Mouse (Mus musculus) monocyte, adult 5-6 weeks (primary cell): ENCODE results near the gene Gm28308. TPM values are rescaled to one million over a fixed set of nuclear protein-coding genes. Genes with fewer than 3 reads are reported as not detected.

ENCODE experiments used
- ATAC-seq: fragments of 153-309, 156-312 bp; replicated peaks from 2 replicates; pipeline ENCODE4 v1.8.0; 2017; ENCODE audit warnings: mild to moderate bottlenecking; ENCODE audit not compliant: low TSS enrichment, insufficient number of reproducible peaks, severe bottlenecking, poor library complexity, low FRiP score
- total RNA-seq: library from RNA; stranded (forward); fragments of 200-1000, 200-491, 200-594 nt; gene quantifications from 3 replicates; pipeline ENCODE4 v1.2.3, GENCODE M21; 2017

Gene Gm28308
- total RNA-seq = 5.6 TPM in 1 of 3 replicates, not detected in the others

GRCm38 (mm10) chr6:52213119-52213986, at the start of gene Gm28308, which contains the start of gene Hoxa3:
Gene Gm28308, minus strand, starts transcription at chr6:52213339.
Gene Hoxa3, minus strand, starts transcription at chr6:52213336.
- no peak for ATAC-seq

GRCm38 (mm10) chr6:52262463-52263320, 49.6 kb upstream of the Gm28308 start:
- no peak for ATAC-seq

GRCm38 (mm10) chr6:52261751-52262462, 48.8 kb upstream of the Gm28308 start:
- no peak for ATAC-seq

GRCm38 (mm10) chr6:52260654-52261575, 47.8 kb upstream of the Gm28308 start, which contains the start of gene Hoxa13:
Gene Hoxa13, minus strand, starts transcription at chr6:52260880.
- ATAC-seq = no peak

- no peak for ATAC-seq
Observed at GRCm38 (mm10) chr6:52259811-52260261, 46.7 kb upstream of the Gm28308 start.

GRCm38 (mm10) chr6:52259081-52259790, 46.1 kb upstream of the Gm28308 start:
- ATAC-seq = no peak

GRCm38 (mm10) chr6:52256956-52257355, 43.8 kb upstream of the Gm28308 start:
- no peak; the same call in 1 of the 2 replicates for ATAC-seq

GRCm38 (mm10) chr6:52253511-52254500, 40.7 kb upstream of the Gm28308 start:
- ATAC-seq = no peak

- ATAC-seq = no peak
Observed at GRCm38 (mm10) chr6:52252775-52253376, 39.7 kb upstream of the Gm28308 start.

GRCm38 (mm10) chr6:52252016-52252774, 39.1 kb upstream of the Gm28308 start:
- ATAC-seq = no peak

- no peak for ATAC-seq
Observed at GRCm38 (mm10) chr6:52251177-52251879, 38.2 kb upstream of the Gm28308 start.

- ATAC-seq = no peak
Observed at GRCm38 (mm10) chr6:52249826-52250225, 36.7 kb upstream of the Gm28308 start.

- ATAC-seq = no peak
Observed at GRCm38 (mm10) chr6:52249415-52249738, 36.2 kb upstream of the Gm28308 start.

GRCm38 (mm10) chr6:52248638-52249414, 35.7 kb upstream of the Gm28308 start:
- ATAC-seq = no peak
